Mouse (Mus musculus): ENCODE results near the gene Gucy1b1.

DNA sequence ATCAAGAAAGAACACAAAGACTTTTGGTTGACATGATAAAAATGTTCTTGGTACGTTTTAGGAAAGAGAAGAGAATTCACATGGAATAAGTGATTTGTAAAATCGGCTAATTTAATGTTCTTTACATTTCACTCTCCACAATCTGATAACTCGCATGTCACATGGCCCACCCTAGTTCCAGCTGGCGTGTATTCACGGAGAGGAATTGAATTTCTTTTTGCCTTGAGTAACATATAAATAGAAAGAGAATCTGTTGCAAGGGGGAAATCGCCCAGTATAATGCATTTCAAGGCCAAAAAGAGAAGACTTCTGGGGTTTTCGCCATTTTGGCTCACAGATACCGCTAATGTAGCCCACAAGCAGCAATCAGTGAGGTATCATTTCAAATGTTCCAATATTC is 28.4 kb downstream of the Gucy1b1 start:
- TF ChIP-seq CTCF (IDR thresholded peaks at IDR 0.05; ENCODE audit: low read depth) (no peak), EP300 (IDR thresholded peaks at IDR 0.05; ENCODE audit: low read depth) (no peak)
